Mouse (Mus musculus): ENCODE data around the gene Nav2.

GRCm38 (mm10) chr7:49075333-49075934, 166.9 kb downstream of the Nav2 start:
- TF ChIP-seq RAD21 (IDR thresholded peaks at IDR 0.05; ENCODE audit: low read depth, low read length) (no peak), TCF12 (IDR thresholded peaks at IDR 0.05; ENCODE audit: low read depth, low read length) (no peak), ETS1 (conservative IDR thresholded peaks at IDR 0.05; ENCODE audit: low read depth, low read length) (no peak), MXI1 (IDR thresholded peaks at IDR 0.05; ENCODE audit: low read depth, low read length) (no peak), CTCF (conservative IDR thresholded peaks at IDR 0.05 in 1 of 2, IDR thresholded peaks at IDR 0.05 in 1 of 2; ENCODE audit: low read depth in 2 of 2, low read length in 2 of 2) (no peak), POLR2A (IDR thresholded peaks at IDR 0.05; ENCODE audit: low read depth, low read length) (no peak), NELFE (IDR thresholded peaks at IDR 0.05; ENCODE audit: low read depth, low read length) (no peak), USF1 (IDR thresholded peaks at IDR 0.05; ENCODE audit: low read depth, low read length) (no peak), HCFC1 (IDR thresholded peaks at IDR 0.05; ENCODE audit: low read depth, low read length) (no peak), USF2 (conservative IDR thresholded peaks at IDR 0.05; ENCODE audit: low read depth, low read length) (no peak), UBTF (IDR thresholded peaks at IDR 0.05; ENCODE audit: low read depth, low read length) (no peak), MAX (IDR thresholded peaks at IDR 0.05; ENCODE audit: low read length) (no peak), ZKSCAN1 (IDR thresholded peaks at IDR 0.05; ENCODE audit: borderline replicate concordance, low read depth, low read length) (no peak), MEF2A (IDR thresholded peaks at IDR 0.05; ENCODE audit: borderline replicate concordance, low read depth, low read length) (no peak)
